9 mouse cellular contexts compared by ENCODE assay signal in genomic region chr5:77803562-77803961, GRCm38 (mm10).
DNase-seq lines count a peak whose midpoint lies in the region; ATAC-seq and TF ChIP-seq lines count a peak whose summit lies in the region.
"Had no signal": no experiment of that assay in that cellular context is flagged by ENCODE, and none has a peak within 500 bp of the region (broad histone marks: within the 10 kb centered on the region; RNA-seq: fewer than 3 reads in every experiment).

No protein-coding gene starts in this region.

- H3K4me1 ChIP-seq in brown adipose tissue, adult 24 weeks (ENCODE audit: control insufficient read depth, insufficient read depth, insufficient read length, low read length), result no peaks in the 10 kb centered on the region
- H3K4me1 ChIP-seq in kidney, embryonic 16.5 days (ENCODE audit: insufficient read depth, low read length), result 0 out of 2 replicates have a peak, but pooled peaks cover 5% of the 10 kb centered on the region
- H3K4me1 ChIP-seq in liver, adult 2 months (ENCODE audit: control insufficient read depth, insufficient read depth, low read length), result no peaks in the 10 kb centered on the region

- TF ChIP-seq CTCF in liver, adult 2 months (IDR thresholded peaks at IDR 0.05; ENCODE audit: low read depth, low read length), result peak; percentile 48

- H3K27ac ChIP-seq in brown adipose tissue, adult 24 weeks (replicated peaks; ENCODE audit: low read depth, low read length), result no peak overlapping the region
- H3K27ac ChIP-seq in kidney, embryonic 16.5 days (ENCODE audit: low read length), result no peak overlapping the region
- no peak overlapping the region for H3K27ac ChIP-seq in liver, adult 2 months (replicated peaks; ENCODE audit: insufficient read depth, low read depth, low read length)
- H3K27ac ChIP-seq: embryonic facial prominence, embryonic 13.5 days had no signal

- DNase-seq in ovary, postnatal 10 days (ENCODE audit: low spot score), result peak; percentile 18
- DNase-seq in ovary, adult 18-20 months (ENCODE audit: low spot score), result no peak
- peak; percentile 24 for DNase-seq in gastrocnemius, postnatal 14 days
- peak; percentile 22 for DNase-seq in liver, adult 2 months (ENCODE audit: extremely low read depth, low read depth, low spot score)
- DNase-seq in ovary, postnatal 36 days (ENCODE audit: low spot score), result peak; percentile 47

- H3K36me3 ChIP-seq in kidney, embryonic 16.5 days (ENCODE audit: insufficient read depth, low read length), result no peaks in the 10 kb centered on the region
- H3K36me3 ChIP-seq in liver, adult 2 months (ENCODE audit: control insufficient read depth, insufficient read depth, low read length), result no peaks in the 10 kb centered on the region
- H3K36me3 ChIP-seq: embryonic facial prominence, embryonic 13.5 days had no signal

- H3K79me2 ChIP-seq in liver, adult 2 months (ENCODE audit: control insufficient read depth, insufficient read depth, low read length), result no peaks in the 10 kb centered on the region

- no peak for TF ChIP-seq POLR2A in liver, adult 2 months (IDR thresholded peaks at IDR 0.05; ENCODE audit: extremely low read depth, insufficient read depth, low read length)

- WGBS in kidney, embryonic 16.5 days, result 37% methylated on average over 6 of the region's 6 CpGs
- WGBS in liver, adult 2 months, result 40% methylated on average over 6 of the region's 6 CpGs

- no peaks in the 10 kb centered on the region for H3K9me3 ChIP-seq in kidney, embryonic 16.5 days (ENCODE audit: low read length)
- H3K9me3 ChIP-seq: embryonic facial prominence, embryonic 13.5 days had no signal

- H3K27me3 ChIP-seq in kidney, embryonic 16.5 days (ENCODE audit: insufficient read depth, low read length), result no peaks in the 10 kb centered on the region
- H3K27me3 ChIP-seq in liver, adult 2 months (ENCODE audit: control insufficient read depth, insufficient read depth, low read length), result no peaks in the 10 kb centered on the region

- peak overlapping the region; percentile 38; the same call in 1 of the 2 replicates for H3K4me3 ChIP-seq in brown adipose tissue, adult 24 weeks (ENCODE audit: insufficient read depth, low read depth, low read length)
- peak overlapping the region; percentile 32 for H3K4me3 ChIP-seq in kidney, embryonic 16.5 days (ENCODE audit: low read length)
- H3K4me3 ChIP-seq in liver, adult 2 months (ENCODE audit: insufficient read depth, low read depth, low read length), result no peak overlapping the region
- H3K4me3 ChIP-seq: embryonic facial prominence, embryonic 13.5 days had no signal

- intact Hi-C loops in gastrocnemius, postnatal 14 days (cut with DNase I; ENCODE audit: low total_unique reads), result no loop called here

- ATAC-seq in kidney, embryonic 16.5 days (ENCODE audit: low FRiP score, low TSS enrichment), result no peak
- no peak for ATAC-seq in erythroid progenitor cell, adult 5-6 weeks (replicated peaks; ENCODE audit: low FRiP score, poor library complexity, severe bottlenecking)

- H3K4me2 ChIP-seq in kidney, embryonic 16.5 days (replicated peaks; ENCODE audit: low read depth, low read length), result peak overlapping the region; percentile 40
- H3K4me2 ChIP-seq: embryonic facial prominence, embryonic 13.5 days had no signal

- H3K9ac ChIP-seq in kidney, embryonic 16.5 days (replicated peaks; ENCODE audit: low read length), result no peak overlapping the region; the same call in 1 of the 2 replicates
- no peak overlapping the region for H3K9ac ChIP-seq in liver, adult 2 months (ENCODE audit: low read depth, low read length)
- H3K9ac ChIP-seq: embryonic facial prominence, embryonic 13.5 days had no signal
